Mouse (Mus musculus): ENCODE data around the gene Scrt2. TPM values are rescaled to one million over a fixed set of nuclear protein-coding genes. Genes with fewer than 3 reads are reported as not detected.
"Not testable (repeated sequence)": the region's sequence is repeated elsewhere in the genome, so short reads cannot be mapped to it uniquely, and the experiment has no call there.

Gene Scrt2
- polyA plus RNA-seq, 1 experiment, result not detected

DNA sequence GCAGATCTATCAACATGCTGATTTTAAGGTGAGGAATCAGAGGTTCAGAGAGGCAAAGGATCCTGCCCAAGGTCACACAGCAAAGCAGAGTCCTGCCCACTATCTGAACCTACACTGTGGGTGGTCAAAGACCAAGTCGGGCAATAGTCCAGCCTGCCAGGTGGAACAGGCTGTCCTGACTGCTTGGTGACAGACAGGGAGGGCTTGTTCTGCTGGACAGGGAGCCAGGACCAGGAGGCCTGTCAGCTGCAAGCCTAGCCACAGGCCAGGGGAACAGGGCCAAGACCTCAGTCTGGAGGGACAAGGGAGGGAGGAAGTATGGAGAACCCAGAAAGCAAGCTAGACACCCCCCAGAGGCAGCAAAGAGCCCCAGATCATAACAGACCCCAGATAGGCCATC is 25.9 kb upstream of the Scrt2 start:
- Histone ChIP-seq H3K4me1 (ENCODE audit: control insufficient read depth, insufficient read depth, low read length) (no peaks in the 10 kb centered on the region), H3K4me3 (ENCODE audit: insufficient read depth, low read length) (no peak overlapping the region), H3K27ac (ENCODE audit: insufficient read depth, low read depth, low read length) (no peak overlapping the region)
- TF ChIP-seq CTCF (IDR thresholded peaks at IDR 0.05; ENCODE audit: low read depth, low read length) (no peak), POLR2A (IDR thresholded peaks at IDR 0.05; ENCODE audit: borderline replicate concordance, low read depth, low read length) (no peak)

DNA sequence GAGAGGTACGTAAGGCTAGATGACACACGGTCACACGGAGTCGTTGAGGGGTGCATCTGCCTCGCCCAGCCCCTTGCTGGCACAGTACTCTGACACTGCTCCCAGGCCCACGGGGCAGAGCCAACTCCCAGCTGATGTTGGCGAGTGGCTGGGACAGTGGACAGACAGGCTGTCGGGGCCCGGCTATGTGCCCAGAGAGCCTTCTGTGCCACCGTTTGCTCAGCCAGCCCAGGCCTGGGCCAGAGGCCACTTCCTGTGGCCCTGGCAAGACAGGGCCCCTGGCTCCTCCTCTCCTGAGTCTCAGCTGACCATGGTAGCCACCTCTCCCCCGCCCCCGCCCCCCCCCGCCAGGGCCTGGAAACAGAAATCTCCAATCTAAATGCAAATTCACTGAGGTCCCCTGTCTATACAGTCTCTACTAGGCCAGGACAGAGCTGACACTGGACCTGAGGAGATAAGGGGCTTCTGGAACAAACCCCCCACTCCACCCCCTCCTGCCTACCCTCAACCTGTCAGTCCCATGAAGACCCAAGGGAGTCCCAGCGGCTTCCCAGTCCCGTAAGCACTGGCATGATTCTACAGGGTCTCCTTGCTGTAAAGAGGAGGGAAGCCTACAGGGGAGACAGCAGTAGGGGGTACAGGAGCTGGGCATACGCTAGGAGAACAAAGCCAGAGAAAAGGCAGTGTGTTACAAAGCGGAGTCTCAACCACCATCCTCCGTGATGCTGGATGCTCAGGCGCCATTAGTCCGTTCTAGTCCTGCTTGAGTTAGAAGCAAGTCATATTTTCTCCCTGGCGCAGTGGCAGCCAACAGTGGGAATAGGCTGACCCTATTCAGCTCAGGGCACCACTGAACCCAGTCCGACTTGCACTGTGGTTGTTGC is 24.7 kb upstream of the Scrt2 start:
- Histone ChIP-seq H3K4me3 (ENCODE audit: insufficient read depth, low read length) (no peak overlapping the region), H3K4me1 (ENCODE audit: control insufficient read depth, insufficient read depth, low read length) (no peaks in the 10 kb centered on the region), H3K27ac (ENCODE audit: insufficient read depth, low read depth, low read length) (no peak overlapping the region)
- no peak for TF ChIP-seq POLR2A (IDR thresholded peaks at IDR 0.05; ENCODE audit: borderline replicate concordance, low read depth, low read length)
- no peak for TF ChIP-seq CTCF (IDR thresholded peaks at IDR 0.05; ENCODE audit: low read depth, low read length)

DNA sequence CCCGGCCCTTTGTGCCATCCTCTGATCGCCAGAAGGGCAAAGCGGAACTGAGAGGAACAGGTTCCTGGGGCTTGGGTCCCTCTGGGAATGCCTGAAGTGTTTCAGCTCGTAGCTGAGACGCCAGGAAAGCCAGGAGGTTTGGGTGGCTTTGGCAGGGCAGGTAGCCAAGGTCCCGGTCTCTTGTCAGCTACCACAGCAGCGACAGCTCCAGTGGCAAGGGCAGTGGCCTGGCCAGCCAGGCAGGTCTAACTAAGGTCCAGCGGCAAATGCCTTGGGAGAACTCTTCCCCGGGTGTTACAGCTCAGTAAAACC is 24.1 kb upstream of the Scrt2 start:
- TF ChIP-seq POLR2A (IDR thresholded peaks at IDR 0.05; ENCODE audit: borderline replicate concordance, low read depth, low read length), result no peak
- no peak for TF ChIP-seq CTCF (IDR thresholded peaks at IDR 0.05; ENCODE audit: low read depth, low read length)
- Histone ChIP-seq H3K27ac (ENCODE audit: insufficient read depth, low read depth, low read length) (no peak overlapping the region), H3K4me3 (ENCODE audit: insufficient read depth, low read length) (no peak overlapping the region)

DNA sequence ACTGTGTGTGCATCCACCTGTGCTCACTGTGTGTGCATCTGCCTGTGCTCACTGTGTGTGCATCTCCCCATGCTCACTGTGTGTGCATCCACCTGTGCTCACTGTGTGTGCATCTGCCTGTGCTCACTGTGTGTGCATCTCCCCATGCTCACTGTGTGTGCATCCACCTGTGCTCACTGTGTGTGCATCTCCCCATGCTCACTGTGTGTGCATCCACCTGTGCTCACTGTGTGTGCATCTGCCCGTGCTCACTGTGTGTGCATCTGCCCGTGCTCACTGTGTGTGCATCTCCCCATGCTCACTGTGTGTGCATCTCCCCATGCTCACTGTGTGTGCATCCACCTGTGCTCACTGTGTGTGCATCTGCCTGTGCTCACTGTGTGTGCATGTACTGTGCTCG is 18.5 kb upstream of the Scrt2 start:
- H3K4me1 ChIP-seq (ENCODE audit: control insufficient read depth, insufficient read depth, low read length); H3K27ac ChIP-seq (ENCODE audit: insufficient read depth, low read depth, low read length); H3K4me3 ChIP-seq (ENCODE audit: insufficient read depth, low read length): not testable (repeated sequence)

More for the DNA sequence above, 24.1 kb upstream of the Scrt2 start:
- no peaks in the 10 kb centered on the region for H3K4me1 ChIP-seq (ENCODE audit: control insufficient read depth, insufficient read depth, low read length)

DNA sequence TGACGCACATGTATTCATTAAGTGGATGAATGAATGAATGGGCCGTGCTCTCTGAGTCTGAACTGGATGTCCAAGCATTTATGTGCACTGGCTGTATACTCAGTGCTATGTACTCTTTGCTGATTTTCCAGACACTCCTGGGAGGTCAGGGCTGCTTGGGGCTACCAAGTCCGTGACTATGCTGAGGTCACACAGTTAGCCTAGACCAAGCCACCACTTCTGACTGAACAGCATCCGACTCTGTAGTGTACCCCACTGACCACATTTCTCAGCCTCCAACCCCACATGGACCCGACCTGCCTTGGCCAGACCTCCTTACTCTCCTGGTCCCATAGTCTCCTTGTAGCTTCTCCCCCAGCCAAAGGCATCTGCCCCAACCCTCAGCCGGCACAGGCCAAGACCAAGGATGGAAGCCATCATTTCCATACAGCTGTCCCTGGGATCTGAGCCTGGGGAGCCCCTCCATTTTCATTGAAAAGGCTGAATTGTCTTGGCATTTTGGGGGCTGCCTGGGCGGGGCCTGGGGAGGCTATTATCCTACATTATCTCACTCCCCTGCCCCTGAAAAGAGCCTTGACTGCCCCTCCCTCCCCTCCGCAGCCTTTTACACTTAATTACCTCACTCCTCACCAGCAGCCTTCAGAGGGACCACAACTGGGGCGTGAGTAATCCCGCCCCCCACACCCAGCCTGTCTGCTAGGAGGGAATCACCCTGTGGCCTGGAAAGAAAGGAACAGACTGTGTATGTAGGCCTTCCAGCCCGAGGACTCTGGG is 12.5 kb upstream of the Scrt2 start:
- TF ChIP-seq CTCF (IDR thresholded peaks at IDR 0.05; ENCODE audit: low read depth, low read length) (no peak), POLR2A (IDR thresholded peaks at IDR 0.05; ENCODE audit: borderline replicate concordance, low read depth, low read length) (no peak)
- Histone ChIP-seq H3K27ac (ENCODE audit: insufficient read depth, low read depth, low read length) (no peak overlapping the region), H3K4me1 (ENCODE audit: control insufficient read depth, insufficient read depth, low read length) (no peaks in the 10 kb centered on the region), H3K4me3 (ENCODE audit: insufficient read depth, low read length) (no peak overlapping the region)

DNA sequence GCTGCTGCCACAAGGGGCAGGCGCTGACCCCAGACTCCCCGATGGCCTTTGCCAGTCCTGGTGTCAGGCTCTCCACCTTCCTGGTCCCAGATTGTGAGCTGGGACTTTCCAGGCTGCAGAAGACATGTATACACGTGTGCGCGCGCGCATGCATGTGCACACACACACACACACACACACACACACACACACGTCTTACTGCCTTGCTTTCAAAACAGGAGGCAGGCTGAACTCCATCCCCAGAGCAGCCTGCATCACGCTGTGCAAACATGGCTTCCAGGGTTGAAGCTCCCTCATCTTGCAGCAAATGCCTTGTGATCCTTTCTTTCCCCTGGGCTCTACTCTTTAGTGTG is 11.9 kb upstream of the Scrt2 start:
- Histone ChIP-seq H3K4me3 (ENCODE audit: insufficient read depth, low read length) (no peak overlapping the region), H3K27ac (ENCODE audit: insufficient read depth, low read depth, low read length) (no peak overlapping the region), H3K4me1 (ENCODE audit: control insufficient read depth, insufficient read depth, low read length) (no peaks in the 10 kb centered on the region)
- no peak for TF ChIP-seq CTCF (IDR thresholded peaks at IDR 0.05; ENCODE audit: low read depth, low read length)
- no peak for TF ChIP-seq POLR2A (IDR thresholded peaks at IDR 0.05; ENCODE audit: borderline replicate concordance, low read depth, low read length)

DNA sequence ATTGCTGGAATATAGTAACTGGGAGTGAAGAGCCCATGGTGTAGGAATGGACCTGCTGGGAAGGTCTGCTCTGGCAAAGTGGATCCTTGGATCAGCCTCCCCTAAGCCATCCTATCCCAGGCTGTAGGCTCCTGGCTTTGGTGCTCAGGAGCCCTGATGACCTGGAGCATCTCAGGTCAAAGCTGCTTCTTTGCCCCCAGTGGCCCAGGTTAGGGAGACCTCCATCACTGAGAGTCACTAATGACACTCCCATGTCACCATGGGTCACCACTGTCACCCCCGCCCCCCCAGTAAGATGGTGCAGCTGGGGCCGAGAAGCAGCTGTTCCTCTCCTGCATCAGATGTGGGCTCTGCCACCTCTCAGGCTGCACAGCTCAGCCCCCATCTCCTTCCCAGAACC is 11.4 kb upstream of the Scrt2 start:
- no peak for TF ChIP-seq POLR2A (IDR thresholded peaks at IDR 0.05; ENCODE audit: borderline replicate concordance, low read depth, low read length)
- TF ChIP-seq CTCF (IDR thresholded peaks at IDR 0.05; ENCODE audit: low read depth, low read length), result no peak
- H3K27ac ChIP-seq (ENCODE audit: insufficient read depth, low read depth, low read length), result no peak overlapping the region

DNA sequence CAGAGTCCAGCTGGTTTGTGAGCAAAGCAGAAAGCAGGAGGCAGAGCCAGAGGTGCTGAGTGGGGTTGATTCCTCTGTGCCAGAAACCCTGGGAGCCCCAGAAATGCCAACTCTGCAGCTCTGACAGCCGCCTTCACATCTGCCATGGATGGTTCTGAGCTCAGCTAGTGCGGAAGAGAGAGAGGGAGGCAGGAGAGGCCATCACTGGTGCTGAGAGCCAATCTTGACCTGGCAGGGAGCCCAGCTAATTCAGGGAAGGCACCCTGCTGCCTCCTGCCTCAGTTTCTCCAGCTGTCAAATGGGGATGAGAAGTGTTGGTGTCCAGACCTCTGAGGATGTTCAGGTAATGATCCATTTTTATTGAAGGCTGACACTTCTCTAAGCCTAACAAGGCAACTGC is 6.8 kb upstream of the Scrt2 start:
- Histone ChIP-seq H3K4me1 (ENCODE audit: control insufficient read depth, insufficient read depth, low read length) (no peaks in the 10 kb centered on the region), H3K27ac (ENCODE audit: insufficient read depth, low read depth, low read length) (no peak overlapping the region), H3K4me3 (ENCODE audit: insufficient read depth, low read length) (no peak overlapping the region)
- TF ChIP-seq POLR2A (IDR thresholded peaks at IDR 0.05; ENCODE audit: borderline replicate concordance, low read depth, low read length), result no peak
- TF ChIP-seq CTCF (IDR thresholded peaks at IDR 0.05; ENCODE audit: low read depth, low read length), result no peak

More for the DNA sequence above, 11.4 kb upstream of the Scrt2 start:
- Histone ChIP-seq H3K4me1 (ENCODE audit: control insufficient read depth, insufficient read depth, low read length) (no peaks in the 10 kb centered on the region), H3K4me3 (ENCODE audit: insufficient read depth, low read length) (no peak overlapping the region)

DNA sequence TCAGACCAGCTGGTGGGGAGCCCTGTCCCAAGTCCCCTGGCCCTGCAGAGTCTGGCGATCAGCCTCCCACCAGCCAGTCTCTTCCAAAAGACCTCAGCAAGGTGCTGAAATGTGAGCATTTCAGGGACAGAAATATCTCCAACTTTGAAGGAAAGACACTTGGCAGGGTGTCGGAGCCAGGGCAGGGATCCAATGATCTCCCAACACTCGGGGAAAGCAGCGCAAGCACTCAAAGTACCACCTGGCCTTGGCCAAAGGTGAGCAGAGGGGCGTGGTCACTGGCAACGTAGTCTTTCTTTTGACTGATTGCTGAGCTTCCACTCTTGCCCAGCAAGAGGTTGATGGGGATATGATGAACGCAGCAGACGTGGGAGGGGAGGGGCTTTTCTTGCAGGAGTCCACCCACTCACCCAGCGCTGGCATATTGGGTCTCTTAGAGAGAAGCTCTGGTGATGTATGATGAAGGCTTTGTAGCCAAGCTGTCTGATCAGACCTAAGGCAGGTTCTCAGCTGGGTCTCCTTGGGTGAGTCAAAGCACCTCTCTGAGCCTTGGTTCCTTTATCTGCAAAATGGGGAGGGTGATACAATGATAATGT is 5.9 kb upstream of the Scrt2 start:
- peaks cover 3% of the 10 kb centered on the region for H3K4me1 ChIP-seq (ENCODE audit: control insufficient read depth, insufficient read depth, low read length)
- no peak for TF ChIP-seq POLR2A (IDR thresholded peaks at IDR 0.05; ENCODE audit: borderline replicate concordance, low read depth, low read length)
- no peak for TF ChIP-seq CTCF (IDR thresholded peaks at IDR 0.05; ENCODE audit: low read depth, low read length)
- no peak overlapping the region for H3K4me3 ChIP-seq (ENCODE audit: insufficient read depth, low read length)
- no peak overlapping the region for H3K27ac ChIP-seq (ENCODE audit: insufficient read depth, low read depth, low read length)

DNA sequence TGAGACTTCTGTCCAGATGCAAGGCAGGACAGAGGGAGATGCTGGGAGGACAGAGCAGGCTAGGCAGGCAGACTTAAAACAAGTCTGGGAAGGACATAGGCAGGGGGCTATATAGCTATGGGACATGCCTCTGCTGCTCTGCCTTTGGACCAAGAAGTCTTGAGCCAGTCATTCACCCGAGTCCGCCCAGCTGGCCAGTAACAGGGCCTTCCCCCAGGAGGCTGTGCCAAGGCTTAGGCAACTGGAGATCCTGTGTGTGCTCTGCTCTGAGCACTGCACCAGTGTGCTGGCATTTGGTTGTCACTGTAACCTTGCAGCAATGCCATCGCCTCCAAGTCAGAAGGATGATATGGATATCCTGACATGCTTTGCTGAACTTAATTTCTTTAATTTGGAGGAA is 4.0 kb upstream of the Scrt2 start:
- Histone ChIP-seq H3K4me3 (ENCODE audit: insufficient read depth, low read length) (no peak overlapping the region), H3K4me1 (ENCODE audit: control insufficient read depth, insufficient read depth, low read length) (peaks cover 9% of the 10 kb centered on the region), H3K27ac (ENCODE audit: insufficient read depth, low read depth, low read length) (no peak overlapping the region)
- no peak for TF ChIP-seq CTCF (IDR thresholded peaks at IDR 0.05; ENCODE audit: low read depth, low read length)
- no peak for TF ChIP-seq POLR2A (IDR thresholded peaks at IDR 0.05; ENCODE audit: borderline replicate concordance, low read depth, low read length)

Data from bone marrow macrophage, adult 2 months (primary cell).